Comparison of ENCODE assay signal across 22 mouse cellular contexts in the genomic region with DNA sequence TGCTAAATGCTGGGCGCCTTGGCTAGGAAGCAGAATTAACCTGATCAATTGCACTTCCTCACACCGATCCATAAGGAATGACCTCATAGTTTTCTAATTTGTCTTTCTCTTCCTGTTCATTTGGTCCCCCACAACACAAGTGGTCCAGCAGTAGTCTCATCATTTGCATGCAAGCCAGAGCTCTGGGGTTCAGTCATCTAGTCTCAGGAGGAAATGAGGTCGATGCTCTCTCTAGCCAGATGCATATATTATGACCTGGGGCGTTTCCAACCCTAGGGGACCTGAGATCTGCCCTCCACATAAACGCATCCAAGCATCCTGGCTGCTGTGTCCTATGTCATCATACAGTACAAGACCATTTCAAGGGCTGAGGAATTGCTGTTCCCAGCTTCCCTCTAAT. TPM values are rescaled to one million over a fixed set of nuclear protein-coding genes. Genes with fewer than 3 reads are reported as not detected.
DNase-seq lines count a peak whose midpoint lies in the region; ATAC-seq and TF ChIP-seq lines count a peak whose summit lies in the region.
"Had no signal": no experiment of that assay in that cellular context is flagged by ENCODE, and none has a peak within 500 bp of the region (broad histone marks: within the 10 kb centered on the region; RNA-seq: fewer than 3 reads in every experiment).

No protein-coding gene starts in this region.

- H3K27ac ChIP-seq in midbrain, embryonic 11.5 days (ENCODE audit: low read depth, low read length): no peak overlapping the region
- no peak overlapping the region for H3K27ac ChIP-seq in midbrain, embryonic 14.5 days (replicated peaks; ENCODE audit: low read depth, low read length)
- H3K27ac ChIP-seq in CH12.LX (ENCODE audit: insufficient read depth, low read depth): no peak overlapping the region

- DNase-seq in midbrain, embryonic 11.5 days (ENCODE audit: low spot score, missing footprints): peak; percentile 78
- no peak for DNase-seq in midbrain, embryonic 14.5 days
- DNase-seq in A20 (ENCODE audit: low read depth, low spot score) (peak; percentile 9), CH12.LX (ENCODE audit: extremely low read depth) (peak; percentile 62)
- DNase-seq in left cerebral cortex, adult 8-10 months (ENCODE audit: low spot score in 2 of 2): no peak
- no peak for DNase-seq in kidney, postnatal 25 days
- DNase-seq: adrenal gland, adult 2 months; adrenal gland, adult 8-10 months; adrenal gland, postnatal 10 days; adrenal gland, postnatal 14 days; adrenal gland, postnatal 25 days; adrenal gland, postnatal 36 days; B cell, adult 2 months; cerebellum, adult 11 months; cerebellum, adult 11-12 months; cerebellum, adult 18-20 months; cerebellum, adult 2 months; cerebellum, adult 8-10 months had no signal

- no peak for TF ChIP-seq EP300 in CH12.LX (IDR thresholded peaks at IDR 0.05; ENCODE audit: low read length)

- no peaks in the 10 kb centered on the region for H3K79me2 ChIP-seq in CH12.LX (replicated peaks; ENCODE audit: control insufficient read depth, extremely low read depth, insufficient read depth, poor library complexity, severe bottlenecking)

- no peaks in the 10 kb centered on the region for H3K36me3 ChIP-seq in midbrain, embryonic 11.5 days (ENCODE audit: control insufficient read depth, insufficient read depth, low read length)
- no peaks in the 10 kb centered on the region for H3K36me3 ChIP-seq in midbrain, embryonic 14.5 days (ENCODE audit: control insufficient read depth, insufficient read depth, low read length)
- no peaks in the 10 kb centered on the region for H3K36me3 ChIP-seq in CH12.LX (replicated peaks in 1 of 2; ENCODE audit: control insufficient read depth in 1 of 2, insufficient read depth in 1 of 2, low read length in 1 of 2)
- H3K36me3 ChIP-seq: G1E had no signal

- TF ChIP-seq RAD21 in CH12.LX (IDR thresholded peaks at IDR 0.05; ENCODE audit: low read depth, low read length): no peak

- TF ChIP-seq POLR2A in CH12.LX (IDR thresholded peaks at IDR 0.05; ENCODE audit: low read depth, low read length): no peak

- H3K4me1 ChIP-seq in midbrain, embryonic 11.5 days (ENCODE audit: control insufficient read depth, insufficient read depth, low read length): no peaks in the 10 kb centered on the region
- H3K4me1 ChIP-seq in midbrain, embryonic 14.5 days (ENCODE audit: control insufficient read depth, insufficient read depth, low read length): no peaks in the 10 kb centered on the region
- H3K4me1 ChIP-seq in CH12.LX (ENCODE audit: control insufficient read depth in 1 of 2, insufficient read depth in 2 of 2): peaks cover 6 to 12% of the 10 kb centered on the region in 2 experiments; a peak in 3 of 4 replicates

- no peaks in the 10 kb centered on the region for H3K9me3 ChIP-seq in midbrain, embryonic 11.5 days (ENCODE audit: control insufficient read depth, low read length)
- H3K9me3 ChIP-seq in midbrain, embryonic 14.5 days (ENCODE audit: control insufficient read depth, low read length): no peaks in the 10 kb centered on the region
- H3K9me3 ChIP-seq in CH12.LX (replicated peaks; ENCODE audit: low read length): no peaks in the 10 kb centered on the region
- H3K9me3 ChIP-seq: G1E had no signal

- in situ Hi-C loops in CH12.LX (cut with MboI; ENCODE audit: low pct_ligation_motif_present, low pct_unique_long_range_greater_than_20kb, low sequenced_read_pairs): no loop called here

- WGBS in midbrain, embryonic 11.5 days: 77% methylated on average over 5 of the region's 5 CpGs
- 71% methylated on average over 5 of the region's 5 CpGs for WGBS in midbrain, embryonic 14.5 days

- H3K9ac ChIP-seq in midbrain, embryonic 11.5 days (ENCODE audit: low read length): no peak overlapping the region
- H3K9ac ChIP-seq in midbrain, embryonic 14.5 days (replicated peaks; ENCODE audit: low read length): no peak overlapping the region
- H3K9ac ChIP-seq in CH12.LX (ENCODE audit: insufficient read depth, low read depth): no peak overlapping the region

- no peaks in the 10 kb centered on the region for H3K27me3 ChIP-seq in midbrain, embryonic 11.5 days (ENCODE audit: control insufficient read depth, insufficient read depth, low read length)
- no peaks in the 10 kb centered on the region for H3K27me3 ChIP-seq in midbrain, embryonic 14.5 days (ENCODE audit: control insufficient read depth, insufficient read depth, low read length)
- H3K27me3 ChIP-seq in CH12.LX (replicated peaks): no peaks in the 10 kb centered on the region
- H3K27me3 ChIP-seq: Patski had no signal

- no peak overlapping the region for H3K4me3 ChIP-seq in midbrain, embryonic 11.5 days (ENCODE audit: low read depth, low read length)
- H3K4me3 ChIP-seq in midbrain, embryonic 14.5 days (replicated peaks; ENCODE audit: low read depth, low read length): no peak overlapping the region
- H3K4me3 ChIP-seq in CH12.LX (replicated peaks in 1 of 3; ENCODE audit: low read depth in 2 of 3, low read length in 2 of 3, poor library complexity in 1 of 3): no peak overlapping the region

- no peak for ATAC-seq in midbrain, embryonic 11.5 days (ENCODE audit: low FRiP score)
- ATAC-seq in midbrain, embryonic 14.5 days (ENCODE audit: low FRiP score, low TSS enrichment): no peak
- ATAC-seq: activated CD4-positive, CD25-positive, alpha-beta regulatory T cell, adult 4 months; CD4-positive, CD25-positive, alpha-beta regulatory T cell, adult 4 months; Patski had no signal

- no peak for TF ChIP-seq CTCF in CH12.LX (conservative IDR thresholded peaks at IDR 0.05 in 1 of 2, IDR thresholded peaks at IDR 0.05 in 1 of 2; ENCODE audit: low read depth in 2 of 2, low read length in 2 of 2)

- no peak overlapping the region for H3K4me2 ChIP-seq in midbrain, embryonic 11.5 days
- H3K4me2 ChIP-seq in midbrain, embryonic 14.5 days (ENCODE audit: low read length): no peak overlapping the region
- H3K4me2 ChIP-seq in CH12.LX (ENCODE audit: insufficient read depth, low read depth, poor library complexity, severe bottlenecking): no peak overlapping the region; the same call in 1 of the 2 replicates

- dilution Hi-C loops in CH12.LX (cut with MboI; ENCODE audit: extremely low pct_ligation_motif_present, extremely low pct_unique_long_range_greater_than_20kb, low sequenced_read_pairs): no loop called here

TF ChIP-seq in CH12.LX, 34 proteins besides CTCF, POLR2A, EP300 and RAD21:
- TF ChIP-seq ZKSCAN1 (IDR thresholded peaks at IDR 0.05; ENCODE audit: borderline replicate concordance, low read depth, low read length) (no peak), MAX (IDR thresholded peaks at IDR 0.05; ENCODE audit: low read length) (no peak), JUND (conservative IDR thresholded peaks at IDR 0.05; ENCODE audit: low read depth, low read length) (no peak), E2F4 (IDR thresholded peaks at IDR 0.05; ENCODE audit: insufficient replicate concordance, low read depth, low read length) (no peak), JUN (IDR thresholded peaks at IDR 0.05; ENCODE audit: insufficient read depth, low read depth, low read length) (no peak), SMC3 (IDR thresholded peaks at IDR 0.05; ENCODE audit: low read depth, low read length) (no peak), UBTF (IDR thresholded peaks at IDR 0.05; ENCODE audit: low read depth, low read length) (no peak), USF1 (IDR thresholded peaks at IDR 0.05; ENCODE audit: low read depth, low read length) (no peak), GABPA (IDR thresholded peaks at IDR 0.05; ENCODE audit: insufficient replicate concordance, low read depth, low read length) (no peak)

RNA-seq across cellular contexts. Expression of a gene that starts 14.2 kb away (rescaled TPM):
- 47.9 and 50.6 TPM in 2 replicates for polyA plus RNA-seq in midbrain, embryonic 11.5 days (2014; fragmentation: Nextera tagmentation; extraction: Ambion mirVana)
- polyA plus RNA-seq in midbrain, embryonic 14.5 days (2014; fragmentation: Nextera tagmentation; extraction: Ambion mirVana): 29.2 and 37.4 TPM in 2 replicates
- total RNA-seq in CH12.LX (2012; rRNA removed): 30.7 and 37.1 TPM in 2 replicates
- total RNA-seq in CH12.LX (2014; rRNA removed): 53.1 and 53.3 TPM in 2 replicates
- polyA plus RNA-seq in CH12.LX (2012; ENCODE audit: insufficient read length, low read depth): 41.4 and 50.1 TPM in 2 replicates
- 10 to 100 TPM; 38.0 to 56.0 (median 47.4) TPM for total RNA-seq in left cerebral cortex, adult 8-10 months (2022)

Comparison
In these comparisons a context has a peak if more than half of its experiments do, and no peak if none do; other contexts are left out.
1. DNase-seq: peak in midbrain, embryonic 11.5 days (single experiment), A20 (single experiment) and CH12.LX (single experiment); none in midbrain, embryonic 14.5 days (single experiment), left cerebral cortex, adult 8-10 months (0 of 2) and kidney, postnatal 25 days (0 of 2).